Mouse (Mus musculus): Measurements from ENCODE around the gene Kdm4a.

DNA sequence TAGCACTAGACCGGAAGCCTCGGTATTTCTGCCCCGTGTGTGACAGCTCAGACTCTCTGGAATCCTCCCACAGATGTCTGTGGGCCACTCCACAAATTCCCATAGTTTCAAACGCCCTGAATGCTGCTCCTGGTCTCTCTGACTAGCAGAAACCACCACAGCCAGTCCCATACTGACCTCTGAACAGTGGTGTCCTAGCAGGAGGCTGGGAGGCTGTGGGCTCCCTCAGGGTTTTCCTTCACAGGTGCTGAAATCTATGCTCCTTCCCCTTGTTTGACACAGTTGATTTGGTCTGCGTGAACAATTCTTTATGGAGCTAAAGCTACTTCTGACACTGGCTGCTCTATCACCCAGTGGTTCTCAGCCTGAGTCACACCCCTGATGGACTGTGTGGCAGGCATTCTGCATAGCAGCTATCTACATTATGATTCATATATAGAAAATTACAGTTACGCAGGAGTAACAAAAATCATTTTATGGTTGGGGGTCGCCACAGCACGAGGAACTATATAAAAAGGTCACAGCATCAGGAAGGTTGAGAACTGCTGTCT, 76.5 kb downstream of the Kdm4a start:
- no peak for TF ChIP-seq CTCF (IDR thresholded peaks at IDR 0.05; ENCODE audit: low read depth)
- no peak for TF ChIP-seq EP300 (IDR thresholded peaks at IDR 0.05; ENCODE audit: low read depth)

Data from heart, postnatal 0 days (tissue).